Mouse (Mus musculus) neural tube, embryonic 10.5 days (tissue): ENCODE data around the gene Slc22a18.
"Not testable (repeated sequence)": the region's sequence is repeated elsewhere in the genome, so short reads cannot be mapped to it uniquely, and the experiment has no call there.

Source experiments
- DNase-seq: peaks from one replicate; pipeline ENCODE4 v3.0.0-alpha.2; 2017; ENCODE audit warnings: low spot score; ENCODE audit errors: extremely low spot score

Slc22a18 gene

GRCm38 (mm10) chr7:143502418-143503200 lies 29.1 kb downstream of the Slc22a18 start, which contains the start of gene Phlda2:
Phlda2 (minus strand) TSS chr7:143503150.
- DNase-seq = no peak

- no peak for DNase-seq
These were observed 30.4 kb downstream of the Slc22a18 start for GRCm38 (mm10) chr7:143503926-143504325.

- DNase-seq = no peak
These were observed 31.9 kb downstream of the Slc22a18 start for GRCm38 (mm10) chr7:143505411-143505810.

- peak; percentile 73 for DNase-seq
These were observed 32.3 kb downstream of the Slc22a18 start for GRCm38 (mm10) chr7:143505823-143506222.

- no peak for DNase-seq
These were observed 32.7 kb downstream of the Slc22a18 start for GRCm38 (mm10) chr7:143506271-143506670.

GRCm38 (mm10) chr7:143506675-143507074 lies 33.1 kb downstream of the Slc22a18 start:
- peak; percentile 44 for DNase-seq

GRCm38 (mm10) chr7:143509566-143509965 lies 36.0 kb downstream of the Slc22a18 start:
- no peak for DNase-seq

- no peak for DNase-seq
These were observed 37.2 kb downstream of the Slc22a18 start for GRCm38 (mm10) chr7:143510593-143511334.

GRCm38 (mm10) chr7:143511335-143511712 lies 37.8 kb downstream of the Slc22a18 start:
- DNase-seq = no peak

- no peak for DNase-seq
These were observed 40.4 kb downstream of the Slc22a18 start for GRCm38 (mm10) chr7:143513763-143514415.

GRCm38 (mm10) chr7:143514416-143514768 lies 40.9 kb downstream of the Slc22a18 start:
- DNase-seq = no peak

GRCm38 (mm10) chr7:143519333-143519732 lies 45.8 kb downstream of the Slc22a18 start:
- no peak for DNase-seq

GRCm38 (mm10) chr7:143532410-143532809 lies 58.9 kb downstream of the Slc22a18 start:
- no peak for DNase-seq

GRCm38 (mm10) chr7:143533284-143533683 lies 59.7 kb downstream of the Slc22a18 start:
- DNase-seq = no peak

GRCm38 (mm10) chr7:143536251-143536650 lies 62.7 kb downstream of the Slc22a18 start:
- no peak for DNase-seq

- DNase-seq = not testable (repeated sequence)
These were observed 64.7 kb downstream of the Slc22a18 start for GRCm38 (mm10) chr7:143538229-143538628.

GRCm38 (mm10) chr7:143538671-143539070 lies 65.1 kb downstream of the Slc22a18 start:
- DNase-seq = no peak

- peak; percentile 47 for DNase-seq
These were observed 70.8 kb downstream of the Slc22a18 start for GRCm38 (mm10) chr7:143544368-143544767.

GRCm38 (mm10) chr7:143546554-143546953 lies 73.0 kb downstream of the Slc22a18 start:
- DNase-seq = no peak

GRCm38 (mm10) chr7:143548231-143548961 lies 74.9 kb downstream of the Slc22a18 start:
- no peak for DNase-seq
